Mouse (Mus musculus): ENCODE data around the gene 6430531B16Rik. TPM values are rescaled to one million over a fixed set of nuclear protein-coding genes. Genes with fewer than 3 reads are reported as not detected.

6430531B16Rik gene
- 0.57 TPM in 1 of 2 replicates, not detected in the other for polyA plus RNA-seq (2015; fragmentation: Nextera tagmentation; extraction: Ambion mirVana)

- whole genome bisulfite sequencing, result 4% methylated on average over 32 of the region's 32 CpGs
- Histone ChIP-seq H3K4me2 (peak within 1 kb of the TSS; percentile 91), H3K9me3 (replicated peaks) (no peaks in the 10 kb centered on the region), H3K4me1 (replicated peaks) (peaks cover 14% of the 10 kb centered on the region), H3K4me3 (peak within 1 kb of the TSS; percentile 59), H3K27me3 (peaks cover 29% of the 10 kb centered on the region), H3K36me3 (no peaks in the 10 kb centered on the region), H3K27ac (no peak within 1 kb of the TSS), H3K9ac (peak within 1 kb of the TSS; percentile 50)
- peak; percentile 79 for ATAC-seq (replicated peaks; ENCODE audit: insufficient number of reproducible peaks, insufficient read depth, low FRiP score, low read depth)
Measured at GRCm38 (mm10) chr7:139978278-139978892, at the start of gene 6430531B16Rik. Gene 6430531B16Rik, minus strand, starts transcription at chr7:139978755.

GRCm38 (mm10) chr7:140011336-140011735, 32.8 kb upstream of the 6430531B16Rik start:
- Histone ChIP-seq H3K9ac (no peak overlapping the region), H3K36me3 (peaks cover 16% of the 10 kb centered on the region; the same call in 1 of the 2 replicates), H3K4me3 (no peak overlapping the region), H3K4me2 (no peak overlapping the region), H3K4me1 (replicated peaks) (no peaks in the 10 kb centered on the region), H3K9me3 (replicated peaks) (no peaks in the 10 kb centered on the region), H3K27ac (no peak overlapping the region), H3K27me3 (no peaks in the 10 kb centered on the region)
- 95% methylated on average over 17 of the region's 17 CpGs for WGBS
- no peak for ATAC-seq (replicated peaks; ENCODE audit: insufficient number of reproducible peaks, insufficient read depth, low FRiP score, low read depth)

GRCm38 (mm10) chr7:140007781-140008180, 29.2 kb upstream of the 6430531B16Rik start:
- no peak overlapping the region for H3K27ac ChIP-seq

GRCm38 (mm10) chr7:140006861-140007611, 28.5 kb upstream of the 6430531B16Rik start:
- Histone ChIP-seq H3K27ac (no peak overlapping the region), H3K4me2 (no peak overlapping the region), H3K9me3 (replicated peaks) (no peaks in the 10 kb centered on the region), H3K36me3 (peaks cover 38% of the 10 kb centered on the region), H3K4me3 (no peak overlapping the region), H3K4me1 (replicated peaks) (no peaks in the 10 kb centered on the region), H3K9ac (no peak overlapping the region), H3K27me3 (no peaks in the 10 kb centered on the region)
- ATAC-seq (replicated peaks; ENCODE audit: insufficient number of reproducible peaks, insufficient read depth, low FRiP score, low read depth), result no peak
- WGBS, result 90% methylated on average over 9 of the region's 9 CpGs

More at GRCm38 (mm10) chr7:140007781-140008180, 29.2 kb upstream of the 6430531B16Rik start:
- Histone ChIP-seq H3K9ac (no peak overlapping the region), H3K27me3 (no peaks in the 10 kb centered on the region), H3K4me1 (replicated peaks) (no peaks in the 10 kb centered on the region), H3K4me2 (no peak overlapping the region), H3K9me3 (replicated peaks) (no peaks in the 10 kb centered on the region), H3K4me3 (no peak overlapping the region), H3K36me3 (peaks cover 33% of the 10 kb centered on the region)
- WGBS, result 92% methylated on average over 9 of the region's 9 CpGs
- ATAC-seq (replicated peaks; ENCODE audit: insufficient number of reproducible peaks, insufficient read depth, low FRiP score, low read depth), result no peak

- ATAC-seq (replicated peaks; ENCODE audit: insufficient number of reproducible peaks, insufficient read depth, low FRiP score, low read depth), result no peak
- H3K4me1 ChIP-seq (replicated peaks), result no peaks in the 10 kb centered on the region
- H3K9ac ChIP-seq, result no peak overlapping the region
- no peak overlapping the region for H3K27ac ChIP-seq
- no peak overlapping the region for H3K4me2 ChIP-seq
- H3K4me3 ChIP-seq, result no peak overlapping the region
- H3K36me3 ChIP-seq, result peaks cover 55% of the 10 kb centered on the region
- H3K9me3 ChIP-seq (replicated peaks), result no peaks in the 10 kb centered on the region
- WGBS, result 89% methylated on average over 8 of the region's 8 CpGs
- no peaks in the 10 kb centered on the region for H3K27me3 ChIP-seq
Measured at GRCm38 (mm10) chr7:140004666-140005065, 26.1 kb upstream of the 6430531B16Rik start.

- ATAC-seq (replicated peaks; ENCODE audit: insufficient number of reproducible peaks, insufficient read depth, low FRiP score, low read depth), result no peak
- no peak overlapping the region for H3K4me3 ChIP-seq
- no peak overlapping the region for H3K9ac ChIP-seq
- H3K4me1 ChIP-seq (replicated peaks), result no peaks in the 10 kb centered on the region
- no peak overlapping the region for H3K4me2 ChIP-seq
- no peaks in the 10 kb centered on the region for H3K9me3 ChIP-seq (replicated peaks)
- H3K27ac ChIP-seq, result no peak overlapping the region
- no peaks in the 10 kb centered on the region for H3K27me3 ChIP-seq
- WGBS, result 80% methylated on average over 12 of the region's 12 CpGs
- H3K36me3 ChIP-seq, result peaks cover 78% of the 10 kb centered on the region
Measured at GRCm38 (mm10) chr7:140001086-140001740, 22.7 kb upstream of the 6430531B16Rik start.

GRCm38 (mm10) chr7:139998691-139999350, 20.3 kb upstream of the 6430531B16Rik start:
- peaks cover 67% of the 10 kb centered on the region for H3K36me3 ChIP-seq
- no peaks in the 10 kb centered on the region for H3K27me3 ChIP-seq
- ATAC-seq (replicated peaks; ENCODE audit: insufficient number of reproducible peaks, insufficient read depth, low FRiP score, low read depth), result no peak
- H3K4me3 ChIP-seq, result no peak overlapping the region
- no peak overlapping the region for H3K27ac ChIP-seq
- H3K4me1 ChIP-seq (replicated peaks), result no peaks in the 10 kb centered on the region
- H3K4me2 ChIP-seq, result no peak overlapping the region
- no peak overlapping the region for H3K9ac ChIP-seq
- 91% methylated on average over 13 of the region's 13 CpGs for WGBS
- no peaks in the 10 kb centered on the region for H3K9me3 ChIP-seq (replicated peaks)

GRCm38 (mm10) chr7:139994676-139995075, 16.1 kb upstream of the 6430531B16Rik start:
- Histone ChIP-seq H3K4me2 (no peak overlapping the region), H3K4me3 (no peak overlapping the region), H3K27me3 (0 out of 2 replicates have a peak, but pooled peaks cover 3% of the 10 kb centered on the region), H3K36me3 (peaks cover 37% of the 10 kb centered on the region), H3K27ac (no peak overlapping the region), H3K4me1 (replicated peaks) (no peaks in the 10 kb centered on the region), H3K9ac (no peak overlapping the region), H3K9me3 (replicated peaks) (no peaks in the 10 kb centered on the region)
- ATAC-seq (replicated peaks; ENCODE audit: insufficient number of reproducible peaks, insufficient read depth, low FRiP score, low read depth), result no peak
- WGBS, result 40% methylated on average over 3 of the region's 3 CpGs

- Histone ChIP-seq H3K36me3 (peaks cover 33% of the 10 kb centered on the region), H3K4me1 (replicated peaks) (no peaks in the 10 kb centered on the region), H3K27me3 (0 out of 2 replicates have a peak, but pooled peaks cover 3% of the 10 kb centered on the region), H3K27ac (no peak overlapping the region), H3K4me2 (no peak overlapping the region), H3K4me3 (no peak overlapping the region), H3K9ac (no peak overlapping the region), H3K9me3 (replicated peaks) (no peaks in the 10 kb centered on the region)
- 73% methylated on average over 4 of the region's 4 CpGs for WGBS
- no peak for ATAC-seq (replicated peaks; ENCODE audit: insufficient number of reproducible peaks, insufficient read depth, low FRiP score, low read depth)
Measured at GRCm38 (mm10) chr7:139994202-139994601, 15.6 kb upstream of the 6430531B16Rik start.

GRCm38 (mm10) chr7:139993532-139993931, 15.0 kb upstream of the 6430531B16Rik start:
- Histone ChIP-seq H3K36me3 (peaks cover 27% of the 10 kb centered on the region), H3K9me3 (replicated peaks) (no peaks in the 10 kb centered on the region), H3K27me3 (0 out of 2 replicates have a peak, but pooled peaks cover 3% of the 10 kb centered on the region), H3K27ac (no peak overlapping the region), H3K4me3 (no peak overlapping the region), H3K4me1 (replicated peaks) (no peaks in the 10 kb centered on the region), H3K9ac (no peak overlapping the region), H3K4me2 (no peak overlapping the region)
- ATAC-seq (replicated peaks; ENCODE audit: insufficient number of reproducible peaks, insufficient read depth, low FRiP score, low read depth), result no peak
- 91% methylated on average over 6 of the region's 6 CpGs for WGBS

GRCm38 (mm10) chr7:139992406-139992805, 13.9 kb upstream of the 6430531B16Rik start, which contains the start of gene Adam8:
Gene Adam8, minus strand, starts transcription at chr7:139992562.
- 0 out of 2 replicates have a peak, but pooled peaks cover 3% of the 10 kb centered on the region for H3K27me3 ChIP-seq
- H3K36me3 ChIP-seq, result peaks cover 16% of the 10 kb centered on the region; the same call in 1 of the 2 replicates
- no peak within 1 kb of the TSS for H3K27ac ChIP-seq
- no peak within 1 kb of the TSS for H3K4me3 ChIP-seq
- 25% methylated on average over 7 of the region's 7 CpGs for WGBS
- H3K9me3 ChIP-seq (replicated peaks), result no peaks in the 10 kb centered on the region
- no peaks in the 10 kb centered on the region for H3K4me1 ChIP-seq (replicated peaks)
- no peak within 1 kb of the TSS for H3K4me2 ChIP-seq
- no peak within 1 kb of the TSS for H3K9ac ChIP-seq
- ATAC-seq (replicated peaks; ENCODE audit: insufficient number of reproducible peaks, insufficient read depth, low FRiP score, low read depth), result no peak; the same call in 1 of the 2 replicates
